Mouse (Mus musculus): ENCODE results near the gene BC049715. TPM values are rescaled to one million over a fixed set of nuclear protein-coding genes. Genes with fewer than 3 reads are reported as not detected.
A peak's percentile ranks its signal among the peaks of the same experiment; 100 is the strongest.

BC049715 gene
- polyA plus RNA-seq, 1 experiment from 2014 or later, result 2.4 TPM

DNA sequence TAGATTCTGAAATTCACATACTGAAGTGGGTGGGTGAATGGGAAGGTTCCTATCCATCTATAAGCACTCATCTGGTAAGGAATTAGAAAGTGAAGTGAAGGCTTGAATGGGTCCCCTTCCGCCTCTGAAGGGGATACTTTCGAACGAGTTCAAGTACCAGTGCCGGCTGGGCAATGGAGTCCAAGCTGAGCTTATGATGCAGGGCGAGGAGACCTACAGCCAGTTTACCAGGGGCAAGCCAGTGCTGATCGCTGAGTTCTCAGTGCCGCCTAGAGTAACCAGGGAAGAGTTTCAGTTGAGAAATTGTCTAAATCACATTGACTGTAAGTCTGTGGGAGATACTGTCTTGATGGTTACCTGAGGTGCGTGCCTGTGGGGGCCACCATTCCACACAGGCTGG is 26.7 kb upstream of the BC049715 start:
- Histone ChIP-seq H3K4me3 (replicated peaks) (no peak overlapping the region), H3K36me3 (no peaks in the 10 kb centered on the region), H3K27me3 (no peaks in the 10 kb centered on the region), H3K9ac (peak overlapping the region; percentile 55), H3K27ac (peak overlapping the region; percentile 63), H3K4me1 (replicated peaks) (peaks cover 66% of the 10 kb centered on the region), H3K4me2 (peak overlapping the region; percentile 15; the same call in 1 of the 2 replicates), H3K9me3 (replicated peaks) (no peaks in the 10 kb centered on the region)
- ATAC-seq (ENCODE audit: low read depth) (no peak), DNase-seq (no peak)
- WGBS (ENCODE audit: insufficient replicate concordance), result 85% methylated on average over 8 of the region's 8 CpGs

DNA sequence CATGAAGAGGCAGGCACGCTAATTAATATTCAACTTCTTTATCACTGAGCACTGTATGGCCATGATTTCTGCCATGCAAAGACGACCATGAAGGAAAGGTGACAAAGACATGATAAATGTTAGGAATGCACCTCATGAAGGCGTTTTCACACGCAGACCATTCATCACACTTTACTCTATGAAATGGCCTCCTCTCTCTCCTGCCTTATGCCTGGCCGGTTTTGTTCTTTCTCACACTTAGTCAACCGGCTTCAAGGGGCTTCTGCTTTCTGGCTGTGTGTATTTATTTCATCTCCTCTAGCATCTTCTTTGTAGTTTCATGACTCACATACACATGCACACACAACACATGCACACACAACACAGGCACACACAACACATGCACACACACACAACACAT is 26.2 kb upstream of the BC049715 start:
- H3K4me2 ChIP-seq, result peak overlapping the region; percentile 15
- DNase-seq (no peak), ATAC-seq (ENCODE audit: low read depth) (no peak)
- H3K36me3 ChIP-seq, result no peaks in the 10 kb centered on the region
- H3K4me1 ChIP-seq (replicated peaks), result peaks cover 70% of the 10 kb centered on the region
- H3K9me3 ChIP-seq (replicated peaks), result no peaks in the 10 kb centered on the region
- H3K9ac ChIP-seq, result peak overlapping the region; percentile 55
- no peak overlapping the region for H3K4me3 ChIP-seq (replicated peaks)
- peak overlapping the region; percentile 63 for H3K27ac ChIP-seq
- 69% methylated on average over 6 of the region's 6 CpGs for WGBS (ENCODE audit: insufficient replicate concordance)
- H3K27me3 ChIP-seq, result no peaks in the 10 kb centered on the region

DNA sequence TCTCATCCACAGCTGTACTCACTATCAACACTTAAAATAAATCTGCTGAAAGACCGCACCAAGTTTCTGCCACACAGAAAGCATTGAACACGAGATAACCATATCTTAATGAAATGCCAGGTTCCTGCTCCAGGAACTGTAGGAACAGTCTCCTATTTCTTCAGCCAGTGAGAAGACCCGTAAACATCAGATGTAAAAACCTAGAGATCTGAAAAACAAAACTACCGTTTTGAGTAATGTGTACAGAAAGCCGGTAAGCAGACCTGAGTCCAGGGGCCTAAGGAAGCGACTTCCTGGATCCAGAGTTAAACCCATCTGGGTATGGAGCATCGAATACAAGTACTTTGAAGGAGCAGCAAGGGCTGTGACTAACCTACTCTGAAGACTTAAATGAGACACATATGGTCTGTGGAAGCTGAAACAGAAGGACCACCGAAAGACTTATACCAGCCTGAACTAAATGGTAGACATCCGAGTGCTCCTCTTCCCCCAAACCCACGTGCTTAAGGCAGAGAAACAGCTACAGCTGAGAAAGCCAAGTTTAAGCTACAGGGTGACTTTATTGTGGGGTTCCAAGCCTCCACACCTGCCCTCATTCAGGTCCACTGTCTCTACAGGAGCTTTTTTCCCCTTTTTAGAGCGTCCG is 24.2 kb upstream of the BC049715 start:
- peak overlapping the region; percentile 100 for H3K27ac ChIP-seq
- H3K9ac ChIP-seq, result peak overlapping the region; percentile 94
- peak overlapping the region; percentile 88 for H3K4me2 ChIP-seq
- WGBS (ENCODE audit: insufficient replicate concordance), result 4% methylated on average over 12 of the region's 12 CpGs
- H3K4me1 ChIP-seq (replicated peaks), result peaks cover 73% of the 10 kb centered on the region
- DNase-seq (peak; percentile 34), ATAC-seq (ENCODE audit: low read depth) (no peak)
- peak overlapping the region; percentile 71 for H3K4me3 ChIP-seq (replicated peaks)
- H3K36me3 ChIP-seq, result no peaks in the 10 kb centered on the region
- H3K9me3 ChIP-seq (replicated peaks), result no peaks in the 10 kb centered on the region
- no peaks in the 10 kb centered on the region for H3K27me3 ChIP-seq

DNA sequence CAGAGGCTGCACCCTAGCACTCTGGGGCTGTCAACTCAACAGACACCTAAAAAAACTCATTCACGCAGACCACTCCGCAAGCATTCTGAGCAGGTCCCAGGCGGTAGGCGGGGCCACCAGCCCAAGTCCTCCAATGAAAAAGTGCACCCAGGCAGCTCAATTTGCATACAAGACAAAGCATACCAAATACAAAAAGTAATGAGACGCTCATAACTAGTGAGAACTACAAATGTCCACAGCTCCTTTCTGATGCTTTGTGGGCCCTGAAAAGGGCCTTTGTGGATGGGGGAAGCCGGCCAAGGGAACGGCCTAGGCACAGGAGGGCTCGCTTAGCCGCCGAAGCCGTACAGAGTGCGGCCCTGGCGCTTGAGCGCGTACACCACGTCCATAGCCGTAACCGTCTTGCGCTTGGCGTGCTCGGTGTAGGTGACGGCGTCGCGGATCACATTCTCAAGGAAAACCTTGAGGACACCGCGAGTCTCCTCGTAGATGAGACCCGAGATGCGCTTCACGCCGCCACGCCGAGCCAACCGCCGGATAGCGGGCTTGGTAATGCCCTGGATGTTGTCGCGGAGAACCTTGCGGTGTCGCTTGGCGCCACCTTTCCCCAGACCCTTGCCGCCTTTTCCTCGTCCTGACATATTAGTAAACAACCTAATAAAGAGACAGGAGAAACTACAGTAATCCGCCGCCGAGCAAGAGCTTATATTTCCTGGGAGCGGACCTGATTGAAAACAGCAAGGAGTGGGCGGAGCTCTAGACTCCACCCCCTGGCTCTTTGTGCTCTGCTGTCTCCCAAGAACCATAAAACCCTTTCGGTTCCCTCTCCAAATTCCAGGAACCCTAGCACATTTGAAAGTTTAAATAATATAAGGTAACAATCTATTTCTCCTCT is 23.4 kb upstream of the BC049715 start, which contains the start of gene Hist4h4:
Gene Hist4h4, minus strand, starts transcription at position 677 of the 895 bp plus-strand sequence.
- H3K4me1 ChIP-seq (replicated peaks), result peaks cover 67% of the 10 kb centered on the region
- H3K36me3 ChIP-seq, result no peaks in the 10 kb centered on the region
- no peaks in the 10 kb centered on the region for H3K27me3 ChIP-seq
- peak; percentile 92 for DNase-seq
- H3K9ac ChIP-seq, result peak within 1 kb of the TSS; percentile 94
- no peaks in the 10 kb centered on the region for H3K9me3 ChIP-seq (replicated peaks)
- H3K4me3 ChIP-seq (replicated peaks), result peak within 1 kb of the TSS; percentile 71
- ATAC-seq (ENCODE audit: low read depth), result peak; percentile 76
- peak within 1 kb of the TSS; percentile 88 for H3K4me2 ChIP-seq
- under 1% methylated on average over 50 of the region's 50 CpGs for WGBS (ENCODE audit: insufficient replicate concordance)
- H3K27ac ChIP-seq, result peak within 1 kb of the TSS; percentile 100

DNA sequence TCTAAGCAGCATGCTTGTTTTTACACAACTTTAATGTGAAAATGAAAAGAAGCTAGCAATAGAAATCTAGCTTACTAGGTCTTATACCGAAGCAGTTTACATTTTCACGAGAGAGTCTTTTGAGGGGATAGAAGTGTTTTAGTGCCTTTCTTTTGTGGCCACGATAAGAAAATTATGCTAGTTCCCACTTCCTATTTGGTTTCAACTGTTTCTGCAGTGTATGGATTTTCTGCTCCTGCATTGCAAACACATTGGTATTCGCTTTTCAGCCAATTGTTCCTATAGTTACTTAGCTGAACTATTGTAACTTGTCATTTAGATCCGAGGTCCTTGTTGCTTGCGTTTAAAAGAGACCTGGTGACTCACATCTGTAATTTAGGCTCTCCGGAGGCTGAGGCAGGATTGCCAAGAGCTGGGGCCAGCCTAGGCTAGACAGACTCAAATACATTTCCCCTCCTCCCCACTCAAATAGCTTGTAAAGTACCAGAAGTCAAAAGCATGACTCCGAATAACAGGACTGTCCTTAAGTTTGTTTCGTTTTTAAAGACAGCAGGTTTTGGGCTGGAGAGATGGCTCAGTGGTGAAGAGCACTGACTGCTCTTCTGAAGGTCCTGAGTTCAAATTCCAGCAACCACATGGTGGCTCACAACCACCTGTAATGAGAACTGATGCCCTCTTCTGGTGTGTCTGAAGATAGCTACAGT is 22.6 kb upstream of the BC049715 start:
- peak; percentile 27 for DNase-seq
- peaks cover 68% of the 10 kb centered on the region for H3K4me1 ChIP-seq (replicated peaks)

DNA sequence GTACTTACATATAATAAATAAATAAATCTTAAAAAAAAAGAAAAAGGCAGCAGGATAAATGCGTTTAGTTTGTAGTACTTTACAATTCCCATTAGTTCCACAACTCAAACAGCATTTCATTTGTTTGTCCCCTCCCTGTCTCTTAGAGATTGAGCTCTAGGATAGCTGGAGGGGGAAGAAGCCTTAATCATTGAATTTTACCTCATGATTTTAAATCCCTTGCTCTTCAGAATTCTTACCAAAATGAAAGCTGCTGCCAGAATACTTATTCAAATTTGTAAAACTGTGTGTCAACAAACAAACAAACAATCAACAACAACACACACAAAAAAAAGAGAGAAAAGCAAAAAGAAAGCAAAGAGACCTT is 22.0 kb upstream of the BC049715 start:
- ATAC-seq (ENCODE audit: low read depth) (no peak), DNase-seq (no peak)
- WGBS (ENCODE audit: insufficient replicate concordance), result 81% methylated on average over 1 of the region's 1 CpGs
- H3K9me3 ChIP-seq (replicated peaks), result no peaks in the 10 kb centered on the region
- H3K36me3 ChIP-seq, result peaks cover 9% of the 10 kb centered on the region
- no peaks in the 10 kb centered on the region for H3K27me3 ChIP-seq
- peak overlapping the region; percentile 88 for H3K4me2 ChIP-seq
- peak overlapping the region; percentile 73; the same call in 1 of the 2 replicates for H3K9ac ChIP-seq
- H3K4me1 ChIP-seq (replicated peaks), result peaks cover 70% of the 10 kb centered on the region
- H3K27ac ChIP-seq, result peak overlapping the region; percentile 100
- H3K4me3 ChIP-seq (replicated peaks), result peak overlapping the region; percentile 71; the same call in 1 of the 2 replicates

More for the DNA sequence above, 22.6 kb upstream of the BC049715 start:
- peak overlapping the region; percentile 88 for H3K4me2 ChIP-seq
- H3K27ac ChIP-seq, result peak overlapping the region; percentile 100
- peaks cover 3% of the 10 kb centered on the region; the same call in 1 of the 2 replicates for H3K36me3 ChIP-seq
- no peaks in the 10 kb centered on the region for H3K27me3 ChIP-seq
- WGBS (ENCODE audit: insufficient replicate concordance), result 11% methylated on average over 9 of the region's 9 CpGs
- H3K9ac ChIP-seq, result peak overlapping the region; percentile 73
- ATAC-seq (ENCODE audit: low read depth), result no peak
- no peaks in the 10 kb centered on the region for H3K9me3 ChIP-seq (replicated peaks)
- peak overlapping the region; percentile 71 for H3K4me3 ChIP-seq (replicated peaks)

GRCm38 (mm10) chr6:136806819-136807218 is 20.6 kb upstream of the BC049715 start:
- peak overlapping the region; percentile 72 for H3K9ac ChIP-seq
- peaks cover 22% of the 10 kb centered on the region for H3K36me3 ChIP-seq
- ATAC-seq (ENCODE audit: low read depth), result no peak
- peak overlapping the region; percentile 94 for H3K4me3 ChIP-seq (replicated peaks)
- peak overlapping the region; percentile 86 for H3K4me2 ChIP-seq
- 67% methylated on average over 5 of the region's 5 CpGs for WGBS (ENCODE audit: insufficient replicate concordance)
- no peaks in the 10 kb centered on the region for H3K9me3 ChIP-seq (replicated peaks)
- H3K27me3 ChIP-seq, result no peaks in the 10 kb centered on the region
- no peak for DNase-seq
- peak overlapping the region; percentile 92 for H3K27ac ChIP-seq
- H3K4me1 ChIP-seq (replicated peaks), result peaks cover 65% of the 10 kb centered on the region

GRCm38 (mm10) chr6:136807395-136808013 is 19.9 kb upstream of the BC049715 start:
- peak overlapping the region; percentile 72 for H3K9ac ChIP-seq
- no peaks in the 10 kb centered on the region for H3K27me3 ChIP-seq
- no peak for DNase-seq
- H3K27ac ChIP-seq, result peak overlapping the region; percentile 92
- no peak for ATAC-seq (ENCODE audit: low read depth)
- H3K9me3 ChIP-seq (replicated peaks), result no peaks in the 10 kb centered on the region
- peak overlapping the region; percentile 86 for H3K4me2 ChIP-seq
- peaks cover 29% of the 10 kb centered on the region for H3K36me3 ChIP-seq
- peak overlapping the region; percentile 94 for H3K4me3 ChIP-seq (replicated peaks)
- 34% methylated on average over 18 of the region's 18 CpGs for WGBS (ENCODE audit: insufficient replicate concordance)
- H3K4me1 ChIP-seq (replicated peaks), result peaks cover 62% of the 10 kb centered on the region

DNA sequence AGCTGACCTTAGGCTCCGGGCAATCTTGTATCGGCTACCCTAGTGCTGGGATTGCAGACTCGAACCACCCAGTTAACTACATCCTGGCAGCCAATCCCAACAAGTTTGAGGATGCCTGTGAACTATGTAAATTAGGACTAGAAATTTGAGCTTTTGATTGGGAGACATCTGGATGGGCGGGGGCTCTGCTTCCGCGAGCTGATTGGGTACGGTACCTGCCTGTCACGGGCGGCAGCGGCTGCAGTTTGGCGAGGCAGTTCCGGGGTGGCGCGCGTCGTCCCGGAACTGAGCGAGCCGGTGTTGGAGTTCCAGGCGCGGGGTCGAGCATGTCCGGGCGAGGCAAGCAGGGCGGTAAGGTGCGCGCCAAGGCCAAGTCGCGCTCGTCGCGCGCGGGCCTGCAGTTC is 19.4 kb upstream of the BC049715 start, which contains the start of gene H2afj:
Gene H2afj, plus strand, starts transcription at position 231 of the 404 bp plus-strand sequence.
- WGBS (ENCODE audit: insufficient replicate concordance), result 0% methylated on average over 34 of the region's 34 CpGs

GRCm38 (mm10) chr6:136808631-136809046 is 18.8 kb upstream of the BC049715 start:
- Histone ChIP-seq H3K27me3 (no peaks in the 10 kb centered on the region), H3K9ac (peak overlapping the region; percentile 97), H3K4me1 (replicated peaks) (peaks cover 55% of the 10 kb centered on the region), H3K9me3 (replicated peaks) (no peaks in the 10 kb centered on the region), H3K27ac (peak overlapping the region; percentile 91), H3K36me3 (peaks cover 39% of the 10 kb centered on the region), H3K4me3 (replicated peaks) (peak overlapping the region; percentile 94), H3K4me2 (peak overlapping the region; percentile 93)
- WGBS (ENCODE audit: insufficient replicate concordance), result under 1% methylated on average over 28 of the region's 28 CpGs
- ATAC-seq (ENCODE audit: low read depth) (peak; percentile 15), DNase-seq (peak; percentile 42)

More for the DNA sequence above, 19.4 kb upstream of the BC049715 start, which contains the start of gene H2afj:
- H3K9ac ChIP-seq, result peak within 1 kb of the TSS; percentile 97
- H3K4me3 ChIP-seq (replicated peaks), result peak within 1 kb of the TSS; percentile 94
- H3K4me2 ChIP-seq, result peak within 1 kb of the TSS; percentile 93
- H3K27ac ChIP-seq, result peak within 1 kb of the TSS; percentile 92
- ATAC-seq (ENCODE audit: low read depth) (peak; percentile 79), DNase-seq (peak; percentile 97)
- no peaks in the 10 kb centered on the region for H3K9me3 ChIP-seq (replicated peaks)
- H3K36me3 ChIP-seq, result peaks cover 34% of the 10 kb centered on the region
- H3K4me1 ChIP-seq (replicated peaks), result peaks cover 59% of the 10 kb centered on the region
- H3K27me3 ChIP-seq, result no peaks in the 10 kb centered on the region

All from liver, embryonic 13.5 days (tissue).